In the genomic region with DNA sequence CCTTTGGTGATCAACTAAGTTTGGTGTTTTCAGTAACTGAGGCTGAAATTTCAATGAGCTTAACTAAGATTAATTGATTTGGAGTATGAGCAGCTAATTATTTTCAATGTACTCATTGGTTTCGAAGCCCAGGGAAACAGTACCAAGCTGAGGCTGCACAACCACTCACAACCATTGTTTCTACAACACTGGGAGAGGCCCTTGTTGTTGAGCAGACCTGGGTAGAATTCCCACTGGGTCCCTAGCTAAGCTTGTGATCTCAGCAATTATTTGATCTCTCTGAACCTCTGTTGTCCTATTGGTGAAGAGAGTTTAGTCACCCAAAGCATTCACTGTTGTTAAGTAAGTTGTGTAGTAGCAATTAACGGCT, we compare ENCODE assay signal across 19 mouse cellular contexts.
A peak's percentile ranks its signal among the peaks of the same experiment; 100 is the strongest.
DNase-seq lines count a peak whose midpoint lies in the region; ATAC-seq and TF ChIP-seq lines count a peak whose summit lies in the region.
"Had no signal": no experiment of that assay in that cellular context is flagged by ENCODE, and none has a peak within 500 bp of the region (broad histone marks: within the 10 kb centered on the region; RNA-seq: fewer than 3 reads in every experiment).

No protein-coding gene starts in this region.

- H3K4me3 ChIP-seq in hindbrain, embryonic 12.5 days: no peak overlapping the region
- no peak overlapping the region for H3K4me3 ChIP-seq in hindbrain, postnatal 0 days (ENCODE audit: low read length)
- H3K4me3 ChIP-seq in lung, embryonic 14.5 days (ENCODE audit: low read depth, low read length): no peak overlapping the region
- no peak overlapping the region for H3K4me3 ChIP-seq in forebrain, embryonic 14.5 days (ENCODE audit: low read depth, low read length)
- no peak overlapping the region for H3K4me3 ChIP-seq in hindbrain, embryonic 15.5 days
- H3K4me3 ChIP-seq: embryonic facial prominence, embryonic 12.5 days; heart, embryonic 10.5 days had no signal

- H3K4me1 ChIP-seq in hindbrain, embryonic 12.5 days: peaks cover 12% of the 10 kb centered on the region
- peaks cover 13% of the 10 kb centered on the region; the same call in 1 of the 2 replicates for H3K4me1 ChIP-seq in hindbrain, postnatal 0 days (ENCODE audit: insufficient read depth, low read length)
- H3K4me1 ChIP-seq in lung, embryonic 14.5 days (ENCODE audit: insufficient read depth): no peaks in the 10 kb centered on the region
- H3K4me1 ChIP-seq in forebrain, embryonic 14.5 days (ENCODE audit: control insufficient read depth, insufficient read depth, low read length): peaks cover 5% of the 10 kb centered on the region; the same call in 1 of the 2 replicates
- H3K4me1 ChIP-seq in hindbrain, embryonic 15.5 days (replicated peaks): peaks cover 16% of the 10 kb centered on the region
- H3K4me1 ChIP-seq: heart, embryonic 10.5 days had no signal

- no peaks in the 10 kb centered on the region for H3K27me3 ChIP-seq in hindbrain, embryonic 12.5 days
- no peaks in the 10 kb centered on the region for H3K27me3 ChIP-seq in hindbrain, postnatal 0 days (ENCODE audit: insufficient read depth, low read length)
- H3K27me3 ChIP-seq in lung, embryonic 14.5 days (ENCODE audit: insufficient read depth, low read length): no peaks in the 10 kb centered on the region
- H3K27me3 ChIP-seq in forebrain, embryonic 14.5 days (replicated peaks; ENCODE audit: control insufficient read depth, insufficient read depth, low read length): peaks cover 6% of the 10 kb centered on the region; the same call in 1 of the 2 replicates
- H3K27me3 ChIP-seq in hindbrain, embryonic 15.5 days: no peaks in the 10 kb centered on the region
- H3K27me3 ChIP-seq: embryonic facial prominence, embryonic 12.5 days had no signal

- no peak overlapping the region for H3K4me2 ChIP-seq in hindbrain, embryonic 12.5 days (replicated peaks)
- no peak overlapping the region for H3K4me2 ChIP-seq in hindbrain, postnatal 0 days (ENCODE audit: low read depth, low read length)
- H3K4me2 ChIP-seq in lung, embryonic 14.5 days: no peak overlapping the region
- H3K4me2 ChIP-seq in forebrain, embryonic 14.5 days (ENCODE audit: low read length): no peak overlapping the region
- H3K4me2 ChIP-seq in hindbrain, embryonic 15.5 days: no peak overlapping the region
- H3K4me2 ChIP-seq: embryonic facial prominence, embryonic 12.5 days had no signal

- 69% methylated on average over 2 of the region's 2 CpGs for WGBS in hindbrain, embryonic 12.5 days
- 60% methylated on average over 2 of the region's 2 CpGs for WGBS in hindbrain, postnatal 0 days
- WGBS in lung, embryonic 14.5 days: 71% methylated on average over 2 of the region's 2 CpGs
- WGBS in forebrain, embryonic 14.5 days: 6% methylated on average over 2 of the region's 2 CpGs
- WGBS in hindbrain, embryonic 15.5 days: 65% methylated on average over 2 of the region's 2 CpGs

- ATAC-seq in hindbrain, embryonic 12.5 days (ENCODE audit: low FRiP score): peak; percentile 24; the same call in 1 of the 2 replicates
- ATAC-seq in hindbrain, postnatal 0 days: no peak
- peak; percentile 31; the same call in 1 of the 2 replicates for ATAC-seq in lung, embryonic 14.5 days (ENCODE audit: insufficient read depth)
- ATAC-seq in forebrain, embryonic 14.5 days: peak; percentile 64
- ATAC-seq in hindbrain, embryonic 15.5 days (ENCODE audit: low FRiP score, low read depth): peak; percentile 12; the same call in 1 of the 2 replicates

- no peaks in the 10 kb centered on the region for H3K36me3 ChIP-seq in hindbrain, embryonic 12.5 days
- H3K36me3 ChIP-seq in hindbrain, postnatal 0 days (ENCODE audit: insufficient read depth, low read length): no peaks in the 10 kb centered on the region
- H3K36me3 ChIP-seq in lung, embryonic 14.5 days (ENCODE audit: insufficient read depth): no peaks in the 10 kb centered on the region
- no peaks in the 10 kb centered on the region for H3K36me3 ChIP-seq in forebrain, embryonic 14.5 days (ENCODE audit: control insufficient read depth, insufficient read depth, low read length)
- no peaks in the 10 kb centered on the region for H3K36me3 ChIP-seq in hindbrain, embryonic 15.5 days
- H3K36me3 ChIP-seq: embryonic facial prominence, embryonic 12.5 days; heart, embryonic 10.5 days had no signal

- no peak for DNase-seq in hindbrain, postnatal 0 days (ENCODE audit: low spot score)
- DNase-seq in lung, embryonic 14.5 days: no peak
- DNase-seq in lung, postnatal 10 days: no peak
- no peak for DNase-seq in forebrain, embryonic 14.5 days (ENCODE audit: low spot score)
- DNase-seq in adipocyte (ENCODE audit: low spot score): no peak
- DNase-seq in embryo, embryonic 11 days: no peak
- DNase-seq: adrenal gland, adult 8-10 months; cerebellum, adult 11 months; cerebellum, adult 8-10 months; cerebellum, postnatal 14 days; gastrocnemius, postnatal 10 days; heart, adult 18-20 months; heart, postnatal 10 days; kidney, adult 11 months; kidney, adult 9 months had no signal

- no peak overlapping the region for H3K9ac ChIP-seq in hindbrain, embryonic 12.5 days
- no peak overlapping the region for H3K9ac ChIP-seq in hindbrain, postnatal 0 days (replicated peaks; ENCODE audit: low read length)
- no peak overlapping the region for H3K9ac ChIP-seq in lung, embryonic 14.5 days
- H3K9ac ChIP-seq in forebrain, embryonic 14.5 days (ENCODE audit: low read length): no peak overlapping the region
- H3K9ac ChIP-seq in hindbrain, embryonic 15.5 days: no peak overlapping the region
- H3K9ac ChIP-seq: embryonic facial prominence, embryonic 12.5 days had no signal

- no peaks in the 10 kb centered on the region for H3K9me3 ChIP-seq in hindbrain, embryonic 12.5 days (replicated peaks)
- no peaks in the 10 kb centered on the region for H3K9me3 ChIP-seq in hindbrain, postnatal 0 days (ENCODE audit: low read length)
- no peaks in the 10 kb centered on the region for H3K9me3 ChIP-seq in lung, embryonic 14.5 days (ENCODE audit: low read depth, low read length)
- H3K9me3 ChIP-seq in forebrain, embryonic 14.5 days (replicated peaks; ENCODE audit: control insufficient read depth, low read length): no peaks in the 10 kb centered on the region
- H3K9me3 ChIP-seq in hindbrain, embryonic 15.5 days: no peaks in the 10 kb centered on the region
- H3K9me3 ChIP-seq: embryonic facial prominence, embryonic 12.5 days; heart, embryonic 10.5 days had no signal

- H3K27ac ChIP-seq in hindbrain, embryonic 12.5 days: no peak overlapping the region
- no peak overlapping the region for H3K27ac ChIP-seq in hindbrain, postnatal 0 days
- H3K27ac ChIP-seq in lung, embryonic 14.5 days (ENCODE audit: low read depth): no peak overlapping the region
- no peak overlapping the region for H3K27ac ChIP-seq in forebrain, embryonic 14.5 days (ENCODE audit: low read depth, low read length)
- H3K27ac ChIP-seq in hindbrain, embryonic 15.5 days (replicated peaks): no peak overlapping the region
- H3K27ac ChIP-seq: embryonic facial prominence, embryonic 12.5 days; heart, embryonic 10.5 days had no signal

- TF ChIP-seq CTCF in hindbrain, postnatal 0 days (IDR thresholded peaks at IDR 0.05; ENCODE audit: low read depth): no peak
- TF ChIP-seq CTCF in lung, embryonic 14.5 days (IDR thresholded peaks at IDR 0.05; ENCODE audit: low read depth): no peak
